Mouse (Mus musculus): Measurements from ENCODE around the gene Ttll11.

DNA sequence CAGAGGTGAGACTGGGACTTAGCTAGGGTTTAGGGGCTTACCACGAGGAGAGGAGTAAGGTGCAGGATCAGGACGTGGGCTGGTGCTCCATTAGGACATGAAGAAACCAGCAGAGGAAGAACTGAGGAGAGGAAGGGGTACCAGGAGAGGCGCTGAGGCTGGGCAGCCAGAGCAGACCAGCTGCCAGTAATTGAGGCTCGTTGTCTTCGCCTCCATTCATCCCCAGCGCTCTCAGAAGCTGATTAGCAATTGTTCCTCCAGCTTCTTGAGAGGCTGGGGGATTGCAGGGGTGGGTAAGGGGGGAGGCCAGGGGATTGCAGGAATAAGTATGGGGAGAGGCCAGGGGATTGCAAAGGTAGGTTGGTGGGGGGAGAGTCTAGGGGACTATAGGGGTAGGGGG lies 22.5 kb upstream of the Ttll11 start:
- no peak for TF ChIP-seq ZNF384 (IDR thresholded peaks at IDR 0.05; ENCODE audit: low read depth, low read length)
- TF ChIP-seq HCFC1 (IDR thresholded peaks at IDR 0.05; ENCODE audit: borderline replicate concordance, insufficient read depth, low read length), result no peak
- TF ChIP-seq MAFK (IDR thresholded peaks at IDR 0.05; ENCODE audit: insufficient read depth, low read depth, low read length), result no peak
- no peak for TF ChIP-seq ZC3H11A (IDR thresholded peaks at IDR 0.05; ENCODE audit: borderline replicate concordance, low read depth, low read length)
- no peak for TF ChIP-seq CHD2 (IDR thresholded peaks at IDR 0.05; ENCODE audit: low read depth, low read length)
